Mouse (Mus musculus) left cerebral cortex, adult 2 months (tissue): ENCODE results near the gene Mgmt. TPM values are rescaled to one million over a fixed set of nuclear protein-coding genes. Genes with fewer than 3 reads are reported as not detected.
A peak's percentile ranks its signal among the peaks of the same experiment; 100 is the strongest.

Source experiments
- DNase-seq, 2 experiments: peaks; one replicate each; pipeline ENCODE4 v3.0.0; 2021 to 2022; ENCODE audit warnings: low spot score in 2 of 2, mixed read lengths in 1 of 2; ENCODE audit errors: extremely low spot score in 1 of 2
- H3K27ac ChIP-seq: fragments of 200-600 bp; 2 replicates; pipeline ENCODE4 v1.8.1; 2022
- H3K4me3 ChIP-seq: fragments of 200-600 bp; 2 replicates; pipeline ENCODE4 v1.8.1; 2022
- CTCF ChIP-seq: fragments of 200-600 bp; IDR thresholded peaks from 2 replicates; pipeline ENCODE4 v1.8.1; 2022; ENCODE audit warnings: antibody characterized with exemption, mild to moderate bottlenecking, moderate library complexity
- intact Hi-C: fragments of 180-260 bp; cut with DNase I; formaldehyde crosslinking; loops from one replicate; pipeline ENCODE4 v1.15.1; 2025
- long read RNA-seq, 2 experiments: library from polyadenylated mRNA; stranded (forward); transcript quantifications; one replicate each; pipeline ENCODE4 v2.0.0; 2021; ENCODE audit warnings: borderline mapping rate in 2 of 2
- total RNA-seq, 2 experiments: library from RNA; stranded (reverse); gene quantifications; 2 replicates each; pipeline ENCODE4 v1.2.3; 2021

Mgmt gene
- total RNA-seq = under 1 TPM; 0.72 to 0.95 TPM
- long read RNA-seq, experiment 1 = 0 reads
- long read RNA-seq, experiment 2, partial matches to known transcripts = 0 of 1 reads
- long read RNA-seq, experiment 2, other reads (novel, unspliced or antisense) = 1 of 1 reads

DNA sequence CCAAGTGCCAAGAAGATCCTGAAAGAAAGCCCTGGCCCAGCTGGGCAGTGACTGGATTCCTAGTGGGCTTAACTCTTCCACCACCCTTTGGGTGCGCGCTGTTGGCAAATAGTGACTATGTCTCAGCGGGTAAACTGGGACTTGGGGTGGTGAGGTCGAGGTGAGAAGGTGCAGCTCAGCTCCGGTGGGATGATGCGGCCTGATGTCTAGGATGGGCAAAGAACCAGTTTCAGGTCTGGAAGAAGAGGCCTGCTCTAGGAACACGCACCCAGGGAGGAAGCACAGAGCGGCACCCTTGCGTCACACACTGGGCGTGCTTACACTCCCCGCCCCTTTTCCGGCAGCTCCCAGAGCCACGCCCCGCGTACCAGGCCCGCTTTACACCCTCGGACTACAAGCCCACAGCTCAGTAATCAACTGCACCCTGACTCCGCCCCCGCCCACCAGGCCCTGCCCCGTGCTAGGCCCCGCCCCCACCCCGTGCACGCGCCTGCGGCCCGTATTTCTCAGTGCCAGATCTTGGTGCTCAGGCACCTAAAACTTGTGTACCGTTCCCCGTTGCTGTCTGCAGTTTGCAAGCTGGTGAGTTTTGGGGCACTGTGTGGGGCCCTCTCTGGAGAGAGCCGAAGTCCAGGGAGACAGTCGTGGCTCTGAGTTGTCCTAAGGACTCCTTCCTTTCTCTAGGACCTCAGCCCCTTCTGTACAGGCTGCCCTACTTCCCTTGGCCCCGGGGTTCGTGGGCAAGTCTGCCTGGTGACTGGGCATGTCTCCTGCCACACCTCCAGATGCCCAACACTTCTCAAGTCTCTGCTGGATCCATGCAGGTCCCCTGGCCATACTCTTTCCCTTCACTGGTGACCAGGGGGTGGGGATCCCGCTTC lies at the start of gene Mgmt:
Gene Mgmt, plus strand, starts transcription at position 509 of the 881 bp plus-strand sequence.
- DNase-seq = peak; percentile 76 to 81
- peak within 1 kb of the TSS; percentile 50; the same call in 1 of the 2 replicates for H3K27ac ChIP-seq
- H3K4me3 ChIP-seq = peak within 1 kb of the TSS; percentile 36
- TF ChIP-seq CTCF = no peak
- intact Hi-C loops = no loop called here

DNA sequence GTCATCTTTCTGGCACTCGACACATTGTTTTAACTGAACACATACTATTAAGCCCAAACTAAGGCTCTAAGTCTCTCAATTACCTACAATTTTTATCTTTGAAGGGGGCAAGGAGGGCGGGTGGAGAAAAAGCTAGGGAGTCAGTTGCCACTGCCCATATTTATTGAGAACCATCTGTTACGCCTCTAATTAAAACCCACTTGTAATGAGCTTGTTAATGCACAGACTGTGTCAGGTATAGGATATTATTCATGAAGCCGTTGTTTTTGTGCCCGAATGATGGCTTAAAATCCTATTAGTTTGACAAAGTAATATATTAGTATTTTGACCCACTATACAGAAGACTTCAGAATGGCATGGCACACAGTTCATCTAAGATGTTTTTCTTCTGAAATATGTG lies 49.6 kb upstream of the Mgmt start:
- no peak for DNase-seq
- intact Hi-C loops = no loop called here
- no peak for TF ChIP-seq CTCF
- no peak overlapping the region for H3K27ac ChIP-seq
- no peak overlapping the region for H3K4me3 ChIP-seq

DNA sequence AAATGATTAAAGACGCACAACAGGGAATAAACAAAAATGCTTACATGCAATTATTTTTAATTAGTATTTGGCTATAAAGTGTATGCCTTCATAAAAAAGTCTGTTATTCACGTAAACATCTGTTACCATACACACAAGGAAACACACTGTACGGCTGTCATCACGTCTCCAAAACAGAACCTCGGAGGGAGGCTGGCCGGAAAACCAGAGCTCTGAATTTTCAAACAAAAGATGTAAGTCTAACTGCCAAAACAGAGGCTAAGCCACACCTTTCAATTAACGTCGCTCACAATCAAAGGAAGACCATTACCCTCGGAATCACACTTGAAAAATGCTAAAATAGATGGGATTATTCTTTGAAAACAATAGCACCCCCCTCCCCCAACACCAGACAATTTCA lies 49.1 kb upstream of the Mgmt start:
- Histone ChIP-seq H3K4me3 (no peak overlapping the region), H3K27ac (no peak overlapping the region)
- DNase-seq = no peak
- no peak for TF ChIP-seq CTCF
- intact Hi-C loops = no loop called here

DNA sequence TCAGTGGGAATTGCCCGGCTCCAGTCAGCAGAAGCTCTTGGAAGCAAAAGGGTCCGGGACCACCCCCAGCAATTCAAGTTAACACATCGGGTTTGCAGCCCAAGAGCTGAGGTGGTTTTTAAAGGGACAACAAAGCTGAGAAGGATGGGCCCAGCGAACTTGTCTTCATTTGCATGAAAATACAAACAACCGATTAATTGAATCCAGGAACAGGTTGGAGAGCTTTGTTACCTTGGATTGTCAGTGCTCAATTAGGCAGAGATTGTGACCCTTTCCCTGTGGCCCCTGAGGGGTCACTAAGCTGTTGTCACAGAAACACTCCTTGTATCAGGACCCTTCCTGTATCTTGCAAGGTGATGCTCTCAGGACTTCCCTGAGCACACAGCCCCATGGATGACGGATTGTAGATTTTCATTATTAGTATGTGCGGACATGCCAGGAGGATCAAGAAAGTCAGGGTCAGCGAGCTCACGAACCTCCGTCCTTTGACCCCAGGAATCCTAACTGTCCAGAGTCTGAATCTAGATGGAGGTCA lies 48.3 kb upstream of the Mgmt start:
- DNase-seq = no peak
- Histone ChIP-seq H3K4me3 (no peak overlapping the region), H3K27ac (no peak overlapping the region)
- no peak for TF ChIP-seq CTCF
- intact Hi-C loops = no loop called here

DNA sequence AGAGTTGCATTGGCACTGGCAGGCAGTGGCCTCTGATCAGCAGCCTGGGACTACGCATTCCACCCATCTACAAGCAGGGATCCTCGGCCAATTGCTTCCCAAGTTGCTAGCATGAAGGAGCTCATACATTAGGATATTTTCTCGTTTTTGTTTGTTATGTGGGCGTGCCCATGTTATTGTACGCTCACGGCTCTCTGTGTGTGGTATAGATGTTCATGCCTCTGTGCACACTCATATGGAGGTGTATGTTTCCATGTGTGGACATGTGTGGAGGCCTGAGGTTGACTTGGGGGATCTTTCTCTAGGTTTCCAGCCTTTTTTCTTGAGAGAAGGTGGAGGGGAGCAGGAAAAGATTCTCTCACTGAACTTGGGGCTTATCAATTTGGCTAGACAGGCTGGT lies 46.8 kb upstream of the Mgmt start:
- H3K27ac ChIP-seq = no peak overlapping the region
- DNase-seq = no peak
- no peak for TF ChIP-seq CTCF
- H3K4me3 ChIP-seq = no peak overlapping the region
- intact Hi-C loops = no loop called here

DNA sequence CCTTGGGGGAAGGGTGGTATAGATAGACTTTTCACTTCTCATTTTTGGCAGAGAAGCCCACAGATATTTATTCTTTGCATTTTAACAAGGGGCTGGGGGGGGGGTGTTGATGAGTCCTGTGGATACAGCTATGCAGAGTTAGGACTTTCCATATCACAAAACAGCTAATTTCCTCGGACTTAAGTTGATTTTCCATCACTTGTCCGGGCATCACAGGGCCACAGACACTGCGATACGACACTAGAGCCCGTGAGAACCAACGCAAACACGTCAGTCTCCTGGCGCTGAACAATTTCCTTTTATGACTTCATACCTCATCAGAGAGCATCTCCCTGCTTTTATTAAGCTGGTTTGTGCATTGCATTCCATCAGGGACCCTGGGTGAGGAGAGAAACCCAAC lies 45.7 kb upstream of the Mgmt start:
- no peak for TF ChIP-seq CTCF
- DNase-seq = no peak
- no peak overlapping the region for H3K4me3 ChIP-seq
- no peak overlapping the region for H3K27ac ChIP-seq
- intact Hi-C loops = no loop called here

DNA sequence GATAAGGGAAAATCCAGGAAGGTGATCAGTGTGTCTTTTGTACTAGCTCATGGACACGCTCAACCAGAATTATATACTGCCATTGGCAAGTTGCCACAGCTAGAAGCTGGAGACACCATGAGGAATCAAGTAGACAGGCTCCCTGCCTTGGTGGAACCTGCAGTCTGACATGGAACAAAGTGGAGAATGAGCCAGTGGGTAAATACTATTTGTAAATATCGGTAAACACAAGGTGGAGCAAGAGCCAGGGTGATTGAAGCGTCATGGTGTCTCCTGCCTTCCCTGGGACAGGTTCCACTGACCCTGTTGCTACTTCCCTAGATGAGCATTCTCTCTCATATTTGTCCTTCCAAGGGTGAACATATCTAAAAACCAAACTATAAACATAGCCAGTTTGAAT lies 44.6 kb upstream of the Mgmt start:
- DNase-seq = no peak
- Histone ChIP-seq H3K4me3 (no peak overlapping the region), H3K27ac (no peak overlapping the region)
- TF ChIP-seq CTCF = no peak
- intact Hi-C loops = no loop called here

DNA sequence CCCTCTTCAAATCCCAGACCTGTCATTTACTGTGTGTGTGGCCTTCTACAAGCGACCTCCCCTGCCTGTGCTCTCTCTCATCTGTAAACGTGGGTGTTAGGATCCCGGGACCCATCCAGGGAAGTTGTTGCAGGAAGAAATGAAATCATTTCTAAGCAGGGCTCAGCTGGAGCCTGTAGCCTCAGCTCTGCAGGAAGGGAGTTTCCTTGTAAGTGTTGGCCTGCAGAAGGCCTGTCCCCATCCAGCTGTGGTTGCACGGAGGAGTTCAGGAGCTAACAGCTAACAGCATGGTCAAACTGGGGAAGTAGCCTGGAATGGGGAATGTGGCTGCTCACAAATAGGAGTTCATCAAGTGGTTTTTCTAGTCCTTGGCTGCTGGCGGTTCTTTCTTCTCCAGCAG lies 44.1 kb upstream of the Mgmt start:
- Histone ChIP-seq H3K4me3 (no peak overlapping the region), H3K27ac (no peak overlapping the region)
- no peak for DNase-seq
- TF ChIP-seq CTCF = no peak
- intact Hi-C loops = no loop called here

DNA sequence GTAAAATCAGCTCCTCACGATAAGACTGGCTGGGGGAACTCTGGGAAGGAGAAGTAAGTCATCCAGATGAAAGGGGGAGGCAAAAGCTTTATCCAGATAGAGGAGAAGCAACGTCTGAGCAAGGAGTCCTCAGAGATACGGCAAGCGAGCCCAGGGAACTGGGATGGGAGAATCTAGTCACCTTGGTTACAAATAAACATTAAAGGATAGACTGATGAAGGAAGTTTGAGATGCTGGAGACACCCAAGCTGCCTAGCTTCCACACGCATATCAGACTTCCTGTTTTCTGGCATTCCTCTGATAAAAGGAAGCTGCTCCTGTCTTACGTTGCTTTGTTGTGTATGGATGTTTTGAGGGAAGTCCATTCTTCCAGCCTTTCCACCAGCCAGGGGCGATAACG lies 42.5 kb upstream of the Mgmt start:
- TF ChIP-seq CTCF = no peak
- Histone ChIP-seq H3K27ac (no peak overlapping the region), H3K4me3 (no peak overlapping the region)
- intact Hi-C loops = no loop called here
- DNase-seq = no peak

DNA sequence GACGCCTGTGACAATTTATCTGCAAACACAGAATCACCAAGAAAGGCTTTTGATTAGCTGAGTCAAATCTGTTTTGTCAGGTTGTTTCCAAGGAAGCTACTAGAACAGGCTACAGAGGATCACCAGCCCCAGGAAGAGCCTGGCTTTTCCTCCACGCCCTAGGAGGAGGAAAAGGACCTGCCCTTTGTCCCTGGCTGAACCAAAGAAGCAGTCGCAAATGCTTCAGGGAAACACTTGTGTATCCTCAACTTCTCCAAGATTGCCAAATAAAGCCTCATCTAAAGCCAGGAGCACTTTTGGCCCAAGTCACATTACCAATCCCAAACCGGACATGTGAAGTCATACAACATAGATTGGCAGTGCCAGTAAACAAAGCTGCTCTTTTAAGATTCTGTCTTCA lies 41.7 kb upstream of the Mgmt start:
- intact Hi-C loops = no loop called here
- no peak for DNase-seq
- Histone ChIP-seq H3K27ac (no peak overlapping the region), H3K4me3 (no peak overlapping the region)
- TF ChIP-seq CTCF = no peak

DNA sequence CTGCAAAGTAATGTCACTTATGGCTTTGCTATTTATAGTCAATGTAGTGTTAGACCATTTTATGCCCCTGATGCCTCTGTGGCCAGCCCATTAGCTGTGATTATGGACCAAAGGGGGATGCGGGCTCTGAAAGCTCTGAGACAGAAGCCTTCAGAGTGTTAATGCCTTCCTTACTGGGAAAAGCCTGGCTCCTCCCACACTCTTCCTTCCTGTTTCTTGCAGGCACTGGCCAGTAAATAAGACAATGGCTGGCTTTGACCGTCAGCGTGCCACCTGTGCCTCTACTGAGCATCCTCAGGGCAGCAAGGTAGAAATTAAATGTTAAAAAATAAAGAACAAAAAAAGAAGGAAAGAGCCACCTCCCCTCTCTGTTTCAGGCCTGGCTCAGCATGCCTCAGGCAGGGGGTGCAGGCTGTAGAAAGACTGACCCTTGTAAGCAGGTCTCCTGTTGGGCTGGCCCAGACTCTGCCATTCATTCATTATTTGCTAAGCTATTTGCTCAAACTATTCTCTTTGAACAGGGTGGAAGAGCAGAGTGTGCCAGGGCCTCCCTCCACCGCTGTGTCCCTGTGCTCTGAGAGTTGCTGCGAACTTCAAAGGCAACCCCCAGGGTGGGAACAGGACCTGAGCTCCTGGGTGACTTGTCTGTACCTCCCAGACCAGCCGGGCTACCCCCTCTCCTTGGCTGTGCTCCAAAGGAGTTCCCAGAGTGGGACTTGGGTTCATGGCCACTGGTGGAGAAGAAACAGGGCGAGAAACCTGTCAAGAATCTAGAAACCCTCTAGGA lies 29.5 kb upstream of the Mgmt start:
- H3K4me3 ChIP-seq = no peak overlapping the region
- DNase-seq = no peak
- intact Hi-C loops = no loop called here
- H3K27ac ChIP-seq = no peak overlapping the region
- TF ChIP-seq CTCF = no peak

DNA sequence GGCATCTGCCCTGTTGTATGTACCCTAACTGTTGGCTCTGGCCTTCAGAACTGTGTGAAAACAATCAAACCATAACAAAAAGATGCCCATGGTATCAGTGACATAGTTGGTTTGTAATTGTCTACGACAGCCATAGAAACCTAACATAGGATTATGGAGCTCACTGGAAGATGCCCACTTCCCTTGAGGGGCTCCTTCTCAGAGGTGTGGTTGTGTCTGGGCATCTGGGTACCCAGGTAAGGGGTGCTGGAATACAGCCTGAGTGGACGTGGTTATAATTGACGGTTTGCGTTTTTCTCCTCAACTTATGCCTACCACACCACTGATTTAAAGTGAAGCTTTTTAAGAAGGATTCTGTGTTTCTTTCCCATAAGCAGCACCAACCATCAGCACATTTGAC lies 28.5 kb upstream of the Mgmt start:
- no peak for DNase-seq
- no peak for TF ChIP-seq CTCF
- no peak overlapping the region for H3K27ac ChIP-seq
- no peak overlapping the region for H3K4me3 ChIP-seq
- intact Hi-C loops = no loop called here
